Mouse (Mus musculus): ENCODE results near the gene Slc8a3.

Slc8a3 gene

GRCm38 (mm10) chr12:81237158-81237557, 95.8 kb downstream of the Slc8a3 start:
- no peak for DNase-seq (ENCODE audit: low spot score in 2 of 2)

- DNase-seq (ENCODE audit: low spot score in 2 of 2) = no peak
These were observed 97.3 kb downstream of the Slc8a3 start for GRCm38 (mm10) chr12:81235456-81236330.

- no peak for DNase-seq (ENCODE audit: low spot score in 2 of 2)
These were observed 99.1 kb downstream of the Slc8a3 start for GRCm38 (mm10) chr12:81233746-81234380.

DNA sequence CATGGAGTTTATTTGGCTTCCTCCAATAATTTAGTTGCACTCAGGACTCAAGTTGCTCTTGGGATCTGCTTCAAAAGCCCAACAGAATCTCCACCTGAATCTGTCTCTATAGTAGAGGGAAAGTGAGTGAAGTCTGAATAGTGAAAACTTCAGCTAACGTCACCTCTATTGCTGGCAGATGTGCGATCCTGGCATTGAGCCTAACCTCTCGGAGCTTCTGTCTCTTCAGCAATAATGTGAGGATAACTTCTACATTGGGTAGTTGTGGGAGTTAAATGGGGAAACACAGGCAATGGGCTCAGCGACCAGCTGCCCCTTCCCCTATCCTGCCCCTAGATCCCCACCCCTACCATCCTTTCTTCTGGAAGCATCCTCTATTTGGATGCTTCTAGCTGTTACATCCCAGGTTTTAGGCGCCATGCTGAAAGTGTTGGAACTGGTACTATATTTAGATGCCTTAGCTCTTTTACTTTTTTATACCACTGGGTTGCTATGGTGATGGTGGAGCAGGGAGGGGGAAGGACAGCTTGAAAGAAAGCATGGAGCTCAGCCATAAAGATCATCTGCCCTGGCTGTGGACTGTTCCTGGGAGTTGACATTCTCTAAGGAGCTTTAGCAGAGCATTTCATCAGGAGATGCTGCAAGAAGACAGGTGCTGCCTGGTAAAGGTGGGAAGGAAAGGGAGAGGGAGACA, 105.1 kb downstream of the Slc8a3 start:
- peak; percentile 56 to 83 for DNase-seq (ENCODE audit: low spot score in 2 of 2)

GRCm38 (mm10) chr12:81226590-81226989, 106.4 kb downstream of the Slc8a3 start:
- DNase-seq (ENCODE audit: low spot score in 2 of 2) = no peak

GRCm38 (mm10) chr12:81225966-81226577, 106.9 kb downstream of the Slc8a3 start:
- DNase-seq (ENCODE audit: low spot score in 2 of 2) = no peak

- DNase-seq (ENCODE audit: low spot score in 2 of 2) = no peak
These were observed 108.1 kb downstream of the Slc8a3 start for GRCm38 (mm10) chr12:81224843-81225242.

DNA sequence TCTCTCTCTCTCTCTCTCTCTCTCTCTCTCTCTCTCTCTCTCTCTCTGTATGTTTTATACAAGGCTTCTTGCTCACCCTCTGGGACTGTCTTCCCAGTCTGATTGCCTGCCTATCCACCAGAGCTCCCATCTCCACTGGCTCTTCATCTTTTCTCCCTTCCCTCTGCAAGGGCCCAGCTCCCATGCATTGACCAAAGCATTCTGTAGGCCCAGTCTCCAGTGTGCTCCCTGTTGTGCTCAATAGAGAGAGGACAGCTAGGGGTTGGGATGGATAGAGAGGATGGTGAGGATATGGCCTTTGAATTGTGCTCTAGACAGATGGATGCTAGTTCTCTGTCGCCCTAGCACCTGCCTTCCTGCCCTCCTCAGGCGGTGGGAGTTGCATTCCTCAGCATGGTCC, 109.7 kb downstream of the Slc8a3 start:
- DNase-seq (ENCODE audit: low spot score in 2 of 2) = no peak

GRCm38 (mm10) chr12:81219339-81219738, 113.6 kb downstream of the Slc8a3 start:
- no peak for DNase-seq (ENCODE audit: low spot score in 2 of 2)

GRCm38 (mm10) chr12:81208559-81208958, 124.4 kb downstream of the Slc8a3 start:
- DNase-seq (ENCODE audit: low spot score in 2 of 2) = no peak

- no peak for DNase-seq (ENCODE audit: low spot score in 2 of 2)
These were observed 127.1 kb downstream of the Slc8a3 start for GRCm38 (mm10) chr12:81205619-81206560.

- DNase-seq (ENCODE audit: low spot score in 2 of 2) = no peak
These were observed 129.8 kb downstream of the Slc8a3 start for GRCm38 (mm10) chr12:81203226-81203625.

- DNase-seq (ENCODE audit: low spot score in 2 of 2) = peak; percentile 49 to 72
These were observed 133.6 kb downstream of the Slc8a3 start for GRCm38 (mm10) chr12:81199280-81199955.

GRCm38 (mm10) chr12:81197468-81198075, 135.4 kb downstream of the Slc8a3 start:
- DNase-seq (ENCODE audit: low spot score in 2 of 2) = no peak

DNA sequence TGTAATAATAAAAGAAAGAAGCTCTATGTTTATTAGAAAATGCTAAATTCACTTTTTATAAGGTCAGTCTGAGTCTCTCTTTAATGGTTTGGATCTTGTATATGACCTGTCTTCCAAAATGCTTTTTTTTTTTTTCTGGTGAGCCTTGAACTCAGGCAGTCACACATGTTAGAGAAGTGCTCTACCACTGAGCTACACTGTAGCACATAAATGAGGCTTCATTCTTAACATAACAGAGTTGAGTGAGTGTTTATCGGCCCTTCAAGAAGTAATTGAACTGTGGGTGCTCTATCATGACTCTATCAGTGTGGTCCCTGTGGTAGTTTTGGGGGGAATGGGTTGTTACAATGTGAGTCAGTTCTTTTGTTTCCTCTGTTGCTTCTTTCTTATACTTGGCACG, 139.0 kb downstream of the Slc8a3 start:
- DNase-seq (ENCODE audit: low spot score in 2 of 2) = no peak

- DNase-seq (ENCODE audit: low spot score in 2 of 2) = no peak
These were observed 143.3 kb downstream of the Slc8a3 start for GRCm38 (mm10) chr12:81189636-81190035.

DNA sequence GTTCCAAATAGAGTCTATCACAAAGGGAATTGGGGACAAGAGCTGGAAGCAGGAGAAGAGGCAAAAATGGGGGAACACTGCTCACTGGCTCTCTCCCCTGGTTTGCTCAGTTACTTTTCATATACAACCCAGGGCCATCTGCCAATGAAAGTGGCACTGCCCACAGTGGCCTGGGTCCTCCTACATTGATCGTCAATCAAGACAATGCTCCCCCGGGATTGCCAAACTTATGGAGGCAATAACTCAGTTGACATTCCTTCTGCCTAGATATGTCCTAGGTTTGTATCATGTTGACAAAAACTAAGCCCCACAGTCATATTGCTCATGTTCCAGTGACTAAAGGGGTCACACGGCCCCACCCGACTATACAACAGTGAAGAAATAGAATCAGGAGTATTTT, 144.0 kb downstream of the Slc8a3 start:
- DNase-seq (ENCODE audit: low spot score in 2 of 2) = no peak

DNA sequence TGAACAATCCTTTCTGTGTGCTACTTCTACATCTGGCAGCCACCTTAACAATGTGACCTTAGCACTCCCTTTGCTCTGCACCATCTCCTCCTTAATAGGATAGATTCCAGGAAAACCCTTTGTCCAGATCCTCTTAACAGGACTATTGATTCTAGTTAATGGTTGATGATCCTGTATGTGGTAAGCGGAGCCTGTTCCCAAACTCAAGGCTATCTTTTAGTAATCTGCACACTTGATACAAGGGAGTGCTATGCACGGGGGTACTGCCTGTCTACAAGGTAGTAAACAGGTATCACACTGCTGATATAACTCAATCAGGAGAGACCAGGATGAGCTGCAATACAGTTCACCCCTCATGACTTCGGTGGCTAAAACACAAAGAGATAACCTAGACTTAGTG, 144.6 kb downstream of the Slc8a3 start:
- no peak for DNase-seq (ENCODE audit: low spot score in 2 of 2)

GRCm38 (mm10) chr12:81186668-81187067, 146.3 kb downstream of the Slc8a3 start:
- DNase-seq (ENCODE audit: low spot score in 2 of 2) = no peak

- DNase-seq (ENCODE audit: low spot score in 2 of 2) = no peak
These were observed 146.9 kb downstream of the Slc8a3 start for GRCm38 (mm10) chr12:81186081-81186480.

Data from frontal cortex, postnatal 10 days (tissue).